Mouse (Mus musculus) liver, postnatal 0 days (tissue): ENCODE measurements at regions not wholly inside any gene's neighbourhood (a gene's known extent, or its start where the extent isn't known, plus 50 kb on each side); places are given as distances from the start of the nearest gene placed in this dataset.
A peak's percentile ranks its signal among the peaks of the same experiment; 100 is the strongest.

Source experiments
- ATAC-seq: fragments of 200-750 bp; cut with Nextera tagmentation; 2 replicates; pipeline ENCODE4 v1.8.0; 2017; ENCODE audit warnings: mild to moderate bottlenecking, moderate library complexity
- DNase-seq: peaks from one replicate; pipeline ENCODE4 v3.0.0-alpha.2; 2016
- H3K27ac ChIP-seq: fragments of 300-500 bp; sonication (generic); 2 replicates; pipeline ENCODE4 v1.5.1; 2014; ENCODE audit warnings: antibody characterized with exemption, moderate library complexity, mild to moderate bottlenecking, low read depth
- H3K27me3 ChIP-seq: fragments of 300-500 bp; sonication (generic); 2 replicates; pipeline ENCODE4 v1.6.1; 2014; ENCODE audit warnings: low read length, control low read depth, mixed read lengths; ENCODE audit not compliant: insufficient read depth
- H3K36me3 ChIP-seq: fragments of 300-500 bp; sonication (generic); replicated peaks from 2 replicates; pipeline ENCODE4 v1.6.1; 2014; ENCODE audit warnings: mild to moderate bottlenecking, control low read depth, low read length, moderate library complexity, mixed read lengths; ENCODE audit not compliant: insufficient read depth
- H3K4me1 ChIP-seq: fragments of 300-500 bp; sonication (generic); 2 replicates; pipeline ENCODE4 v1.6.1; 2014; ENCODE audit warnings: antibody characterized with exemption, mild to moderate bottlenecking, control low read depth; ENCODE audit not compliant: insufficient read depth
- H3K4me2 ChIP-seq: fragments of 300-500 bp; sonication (generic); 2 replicates; pipeline ENCODE4 v1.6.1; 2014; ENCODE audit warnings: low read depth, mild to moderate bottlenecking, low read length, moderate library complexity, mixed read lengths
- H3K4me3 ChIP-seq: fragments of 300-500 bp; sonication (generic); 2 replicates; pipeline ENCODE4 v1.5.1; 2014; ENCODE audit warnings: low read depth, low read length
- H3K9ac ChIP-seq: fragments of 300-500 bp; sonication (generic); replicated peaks from 2 replicates; pipeline ENCODE4 v1.6.1; 2014; ENCODE audit warnings: mild to moderate bottlenecking, moderate library complexity
- H3K9me3 ChIP-seq: fragments of 300-500 bp; sonication (generic); 2 replicates; pipeline ENCODE4 v1.6.1; 2016; ENCODE audit warnings: mild to moderate bottlenecking, control low read depth, low read length, mixed read lengths
- CTCF ChIP-seq: sonication (generic); IDR thresholded peaks from 2 replicates; pipeline ENCODE4 v1.5.1; 2016; ENCODE audit warnings: antibody characterized with exemption, low read depth
- EP300 ChIP-seq: IDR thresholded peaks from 2 replicates; pipeline ENCODE4 v1.6.1; 2016; ENCODE audit warnings: antibody characterized with exemption, low read depth, mild to moderate bottlenecking
- WGBS: fragments of 180-500 bp; shearing (Covaris S2); extraction: QIAGEN DNeasy Blood & Tissue Kit; methylation state at CpG from one replicate; pipeline ENCODE4 v1.1.7; 2014; ENCODE audit not compliant: insufficient replicate concordance; 5-methylcytosine and 5-hydroxymethylcytosine counted together

DNA sequence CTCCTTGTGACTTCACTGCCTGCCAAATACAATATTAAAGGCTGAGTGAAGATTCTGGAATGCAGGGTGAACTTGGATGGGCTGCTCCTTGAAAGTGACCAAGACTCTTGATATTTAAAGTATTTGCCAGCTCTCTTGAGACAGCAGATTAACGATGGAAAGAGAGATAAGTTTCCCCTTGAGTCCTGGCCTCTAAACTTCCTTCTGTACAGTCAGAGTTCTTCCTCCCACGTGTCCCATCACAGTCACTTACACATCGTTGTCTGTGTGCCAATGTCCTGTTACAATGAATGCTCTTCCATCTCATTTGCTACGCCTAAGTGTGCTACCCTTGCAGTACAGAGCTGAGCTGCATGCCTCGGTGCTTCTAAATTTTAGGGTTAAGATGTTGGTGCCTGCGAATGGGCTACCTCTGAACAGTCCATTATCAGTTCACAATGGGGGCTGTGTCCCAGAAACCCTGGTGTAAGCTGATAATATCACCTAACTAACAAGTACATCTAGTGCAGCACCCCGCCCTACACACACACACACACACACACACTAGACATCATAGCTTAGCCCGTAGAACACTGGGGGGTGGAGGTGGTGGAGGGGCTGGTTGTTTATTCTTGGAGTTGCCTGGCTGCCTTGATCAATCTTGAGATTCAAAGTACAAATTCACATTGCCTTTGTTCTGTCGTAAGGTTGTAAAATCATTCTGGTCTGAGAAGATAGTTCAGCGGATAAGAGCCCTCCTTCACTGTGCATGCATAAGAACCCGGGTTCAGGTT, 207.9 kb upstream of the Pgrmc2 start:
- no peaks in the 10 kb centered on the region for H3K9me3 ChIP-seq
- no peaks in the 10 kb centered on the region for H3K27me3 ChIP-seq
- no peak for DNase-seq
- TF ChIP-seq EP300, result no peak
- no peak for TF ChIP-seq CTCF
- H3K4me2 ChIP-seq, result no peak overlapping the region
- no peak overlapping the region for H3K4me3 ChIP-seq
- no peaks in the 10 kb centered on the region for H3K36me3 ChIP-seq
- whole genome bisulfite sequencing, result 72% methylated on average over 11 of the region's 11 CpGs
- no peak overlapping the region for H3K9ac ChIP-seq
- ATAC-seq, result no peak
- no peaks in the 10 kb centered on the region for H3K4me1 ChIP-seq
- no peak overlapping the region for H3K27ac ChIP-seq

GRCm38 (mm10) chr3:41288735-41289134, 205.9 kb upstream of the Pgrmc2 start:
- Histone ChIP-seq H3K27me3 (no peaks in the 10 kb centered on the region), H3K4me2 (no peak overlapping the region), H3K27ac (no peak overlapping the region), H3K9me3 (no peaks in the 10 kb centered on the region), H3K4me1 (peaks cover 4% of the 10 kb centered on the region; the same call in 1 of the 2 replicates), H3K9ac (no peak overlapping the region), H3K4me3 (no peak overlapping the region), H3K36me3 (no peaks in the 10 kb centered on the region)
- WGBS, result 79% methylated on average over 4 of the region's 4 CpGs
- DNase-seq, result no peak
- TF ChIP-seq EP300, result no peak
- no peak for TF ChIP-seq CTCF
- no peak for ATAC-seq

GRCm38 (mm10) chr3:41288066-41288465, 205.2 kb upstream of the Pgrmc2 start:
- TF ChIP-seq CTCF (no peak), EP300 (no peak)

DNA sequence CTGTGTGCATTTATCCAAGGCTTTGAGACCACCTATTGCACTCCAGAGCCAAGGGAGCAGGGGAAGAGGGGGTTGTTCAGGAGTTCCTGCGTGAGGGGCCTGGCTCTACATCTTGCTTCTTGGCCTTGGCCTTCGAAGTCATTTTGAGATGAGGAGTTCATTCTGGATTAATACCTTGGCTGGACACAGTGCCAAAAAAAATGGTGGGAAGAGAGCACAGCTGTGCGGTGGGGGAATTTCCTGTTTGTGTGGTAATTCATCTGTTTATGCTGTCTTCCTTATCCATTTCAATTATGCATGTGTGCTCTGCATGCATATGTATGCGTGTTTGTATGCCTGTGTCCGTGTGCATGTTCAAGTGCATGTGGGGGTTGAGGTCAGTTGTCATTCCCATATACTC, 202.5 kb upstream of the Pgrmc2 start:
- peak overlapping the region; percentile 51; the same call in 1 of the 2 replicates for H3K27ac ChIP-seq
- H3K4me1 ChIP-seq, result peaks cover 4% of the 10 kb centered on the region; the same call in 1 of the 2 replicates
- no peak overlapping the region for H3K4me3 ChIP-seq
- TF ChIP-seq CTCF (no peak), EP300 (no peak)
- no peak overlapping the region for H3K9ac ChIP-seq
- H3K4me2 ChIP-seq, result 0 out of 2 replicates have a peak overlapping the region, but pooled peaks have one; percentile 19
- no peaks in the 10 kb centered on the region for H3K27me3 ChIP-seq
- no peaks in the 10 kb centered on the region for H3K9me3 ChIP-seq
- ATAC-seq, result no peak
- WGBS, result 67% methylated on average over 5 of the region's 5 CpGs
- no peaks in the 10 kb centered on the region for H3K36me3 ChIP-seq
- no peak for DNase-seq

More at GRCm38 (mm10) chr3:41288066-41288465, 205.2 kb upstream of the Pgrmc2 start:
- no peak overlapping the region for H3K4me2 ChIP-seq
- H3K27me3 ChIP-seq, result no peaks in the 10 kb centered on the region
- H3K4me1 ChIP-seq, result peaks cover 4% of the 10 kb centered on the region; the same call in 1 of the 2 replicates
- H3K9ac ChIP-seq, result no peak overlapping the region
- no peak overlapping the region for H3K4me3 ChIP-seq
- no peak overlapping the region for H3K27ac ChIP-seq
- no peaks in the 10 kb centered on the region for H3K9me3 ChIP-seq
- DNase-seq, result no peak
- H3K36me3 ChIP-seq, result no peaks in the 10 kb centered on the region
- 80% methylated on average over 4 of the region's 4 CpGs for WGBS
- no peak for ATAC-seq

- DNase-seq (peak; percentile 21), ATAC-seq (peak; percentile 77)
- H3K9ac ChIP-seq, result no peak overlapping the region
- no peaks in the 10 kb centered on the region for H3K9me3 ChIP-seq
- peak overlapping the region; percentile 51; the same call in 1 of the 2 replicates for H3K27ac ChIP-seq
- no peak for TF ChIP-seq CTCF
- no peak for TF ChIP-seq EP300
- peaks cover 4% of the 10 kb centered on the region; the same call in 1 of the 2 replicates for H3K4me1 ChIP-seq
- WGBS, result 13% methylated on average over 13 of the region's 13 CpGs
- H3K4me2 ChIP-seq, result 0 out of 2 replicates have a peak overlapping the region, but pooled peaks have one; percentile 19
- H3K36me3 ChIP-seq, result no peaks in the 10 kb centered on the region
- no peak overlapping the region for H3K4me3 ChIP-seq
- no peaks in the 10 kb centered on the region for H3K27me3 ChIP-seq
Measured at GRCm38 (mm10) chr3:41284897-41285296, 202.1 kb upstream of the Pgrmc2 start.

DNA sequence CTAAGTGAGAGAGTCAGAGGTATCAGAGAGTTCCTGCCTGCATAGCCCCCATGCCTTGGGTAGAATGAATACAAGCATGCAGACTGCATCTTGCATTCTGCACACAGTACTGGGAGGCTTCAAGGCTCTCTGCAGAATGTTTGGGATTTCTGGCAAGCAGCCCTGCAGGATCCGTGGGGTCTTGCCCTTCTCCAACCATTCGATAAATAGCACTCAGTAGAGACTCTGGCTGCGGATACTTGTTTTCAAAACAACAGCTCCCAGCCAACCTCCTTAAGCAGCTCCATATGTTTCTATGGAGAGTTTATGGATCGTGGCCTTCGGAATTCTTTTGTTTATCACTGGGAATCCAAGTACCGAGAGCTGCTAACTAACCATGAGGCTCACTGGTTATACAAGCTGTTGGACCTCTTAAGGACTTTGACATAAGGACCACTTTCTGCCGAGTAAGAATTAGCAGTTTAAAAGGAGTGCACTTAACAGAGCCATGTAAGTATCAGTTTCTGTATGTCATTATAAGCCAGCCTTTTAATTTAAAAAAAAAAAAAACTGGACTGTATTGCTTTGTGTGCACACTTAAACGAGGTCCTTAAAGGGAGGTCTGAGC, 199.7 kb upstream of the Pgrmc2 start:
- Histone ChIP-seq H3K27ac (no peak overlapping the region), H3K27me3 (no peaks in the 10 kb centered on the region), H3K9ac (no peak overlapping the region), H3K4me3 (no peak overlapping the region), H3K36me3 (no peaks in the 10 kb centered on the region), H3K4me2 (no peak overlapping the region), H3K9me3 (peaks cover 8% of the 10 kb centered on the region; the same call in 1 of the 2 replicates), H3K4me1 (peaks cover 4% of the 10 kb centered on the region; the same call in 1 of the 2 replicates)
- no peak for DNase-seq
- 58% methylated on average over 8 of the region's 8 CpGs for WGBS
- no peak for ATAC-seq
- no peak for TF ChIP-seq EP300
- no peak for TF ChIP-seq CTCF
